Mouse (Mus musculus) stomach, embryonic 15.5 days (tissue): Measurements from ENCODE around the gene Hykk. TPM values are rescaled to one million over a fixed set of nuclear protein-coding genes. Genes with fewer than 3 reads are reported as not detected.

ENCODE experiments used
- ATAC-seq: fragments of 200-750 bp; cut with Nextera tagmentation; 2 replicates; pipeline ENCODE4 v1.8.0; 2017; ENCODE audit warnings: low read depth, moderate number of reproducible peaks, moderate TSS enrichment; ENCODE audit not compliant: insufficient read depth, low FRiP score
- H3K27ac ChIP-seq: fragments of 300-500 bp; sonication (generic); 2 replicates; pipeline ENCODE4 v1.5.1; 2015; ENCODE audit warnings: mild to moderate bottlenecking, inconsistent platforms
- H3K27me3 ChIP-seq: fragments of 300-500 bp; sonication (generic); replicated peaks from 2 replicates; pipeline ENCODE4 v1.6.1; 2015; ENCODE audit warnings: inconsistent platforms
- H3K36me3 ChIP-seq: fragments of 300-500 bp; sonication (generic); 2 replicates; pipeline ENCODE4 v1.6.1; 2015; ENCODE audit warnings: inconsistent platforms
- H3K4me1 ChIP-seq: fragments of 300-500 bp; sonication (generic); 2 replicates; pipeline ENCODE4 v1.6.1; 2015; ENCODE audit warnings: inconsistent platforms
- H3K4me2 ChIP-seq: fragments of 300-500 bp; sonication (generic); 2 replicates; pipeline ENCODE4 v1.6.1; 2015; ENCODE audit warnings: mild to moderate bottlenecking, inconsistent platforms
- H3K4me3 ChIP-seq: fragments of 300-500 bp; sonication (generic); replicated peaks from 2 replicates; pipeline ENCODE4 v1.5.1; 2015; ENCODE audit warnings: inconsistent platforms
- H3K9ac ChIP-seq: fragments of 300-500 bp; sonication (generic); 2 replicates; pipeline ENCODE4 v1.6.1; 2015; ENCODE audit warnings: inconsistent platforms
- H3K9me3 ChIP-seq: fragments of 300-500 bp; sonication (generic); 2 replicates; pipeline ENCODE4 v1.6.1; 2016; ENCODE audit warnings: inconsistent platforms
- WGBS: fragments of 180-500 bp; shearing (Covaris S2); methylation state at CpG from one replicate; pipeline ENCODE4 v1.1.7; 2015; 5-methylcytosine and 5-hydroxymethylcytosine counted together
- polyA plus RNA-seq: library from polyadenylated mRNA; unstranded; fragments of >200 nt; fragmentation: Nextera tagmentation; extraction: Ambion mirVana; gene quantifications from 2 replicates; pipeline ENCODE4 v1.2.1, GENCODE M21; 2015

The Hykk gene
- 3.7 and 3.8 TPM in 2 replicates for polyA plus RNA-seq

- H3K27me3 ChIP-seq: no peaks in the 10 kb centered on the region
- H3K9me3 ChIP-seq: no peaks in the 10 kb centered on the region
- peak within 1 kb of the TSS; percentile 64 for H3K4me3 ChIP-seq
- peak within 1 kb of the TSS; percentile 54 for H3K9ac ChIP-seq
- under 1% methylated on average over 34 of the region's 34 CpGs for WGBS
- H3K36me3 ChIP-seq: peaks cover under 1% of the 10 kb centered on the region; the same call in 1 of the 2 replicates
- peak; percentile 98 for ATAC-seq
- peak within 1 kb of the TSS; percentile 91 for H3K4me2 ChIP-seq
- H3K27ac ChIP-seq: peak within 1 kb of the TSS; percentile 62
- H3K4me1 ChIP-seq: no peaks in the 10 kb centered on the region
Observed at GRCm38 (mm10) chr9:54917010-54917677, at the start of gene Hykk. Hykk (plus strand) TSS chr9:54917283.

GRCm38 (mm10) chr9:54878759-54879158 is 38.3 kb upstream of the Hykk start:
- Histone ChIP-seq H3K4me2 (no peak overlapping the region), H3K9ac (no peak overlapping the region), H3K4me1 (no peaks in the 10 kb centered on the region), H3K4me3 (no peak overlapping the region), H3K36me3 (0 out of 2 replicates have a peak, but pooled peaks cover 7% of the 10 kb centered on the region), H3K27me3 (no peaks in the 10 kb centered on the region), H3K9me3 (no peaks in the 10 kb centered on the region), H3K27ac (no peak overlapping the region)
- 96% methylated on average over 1 of the region's 1 CpGs for WGBS
- no peak for ATAC-seq

GRCm38 (mm10) chr9:54892111-54892510 is 25.0 kb upstream of the Hykk start:
- no peaks in the 10 kb centered on the region for H3K4me1 ChIP-seq
- no peak for ATAC-seq
- peaks cover 11% of the 10 kb centered on the region for H3K36me3 ChIP-seq
- no peak overlapping the region for H3K9ac ChIP-seq
- WGBS: 79% methylated on average over 4 of the region's 4 CpGs
- H3K9me3 ChIP-seq: no peaks in the 10 kb centered on the region
- H3K4me2 ChIP-seq: no peak overlapping the region
- no peak overlapping the region for H3K4me3 ChIP-seq
- no peaks in the 10 kb centered on the region for H3K27me3 ChIP-seq
- no peak overlapping the region for H3K27ac ChIP-seq

GRCm38 (mm10) chr9:54897097-54897496 is 20.0 kb upstream of the Hykk start:
- Histone ChIP-seq H3K9ac (no peak overlapping the region), H3K27ac (no peak overlapping the region), H3K4me1 (no peaks in the 10 kb centered on the region), H3K4me3 (no peak overlapping the region), H3K9me3 (no peaks in the 10 kb centered on the region), H3K36me3 (peaks cover 24% of the 10 kb centered on the region), H3K4me2 (no peak overlapping the region), H3K27me3 (no peaks in the 10 kb centered on the region)
- WGBS: 83% methylated on average over 3 of the region's 3 CpGs
- ATAC-seq: no peak

GRCm38 (mm10) chr9:54909446-54909845 is 7.6 kb upstream of the Hykk start:
- Histone ChIP-seq H3K4me3 (no peak overlapping the region), H3K36me3 (peaks cover 16% of the 10 kb centered on the region), H3K4me2 (no peak overlapping the region), H3K9me3 (no peaks in the 10 kb centered on the region), H3K4me1 (no peaks in the 10 kb centered on the region), H3K27ac (no peak overlapping the region), H3K27me3 (no peaks in the 10 kb centered on the region), H3K9ac (no peak overlapping the region)
- no peak for ATAC-seq
- whole genome bisulfite sequencing: 73% methylated on average over 5 of the region's 5 CpGs

GRCm38 (mm10) chr9:54915576-54915975 is 1.5 kb upstream of the Hykk start:
- ATAC-seq: no peak
- Histone ChIP-seq H3K4me2 (no peak overlapping the region), H3K27ac (no peak overlapping the region), H3K9ac (no peak overlapping the region), H3K27me3 (no peaks in the 10 kb centered on the region), H3K4me3 (no peak overlapping the region), H3K36me3 (no peaks in the 10 kb centered on the region), H3K9me3 (no peaks in the 10 kb centered on the region), H3K4me1 (no peaks in the 10 kb centered on the region)
- 63% methylated on average over 7 of the region's 7 CpGs for WGBS

GRCm38 (mm10) chr9:54916401-54916800 is 682 bp upstream of the Hykk start:
- Histone ChIP-seq H3K4me1 (no peaks in the 10 kb centered on the region), H3K36me3 (no peaks in the 10 kb centered on the region), H3K4me2 (peak overlapping the region; percentile 91), H3K27ac (no peak overlapping the region), H3K9me3 (no peaks in the 10 kb centered on the region), H3K4me3 (peak overlapping the region; percentile 64; the same call in 1 of the 2 replicates), H3K27me3 (no peaks in the 10 kb centered on the region), H3K9ac (no peak overlapping the region)
- no peak for ATAC-seq
- WGBS: 72% methylated on average over 8 of the region's 8 CpGs

GRCm38 (mm10) chr9:54918191-54918590 is 1.1 kb downstream of the Hykk start:
- no peak overlapping the region for H3K4me3 ChIP-seq
- H3K36me3 ChIP-seq: peaks cover 5% of the 10 kb centered on the region; the same call in 1 of the 2 replicates
- H3K27me3 ChIP-seq: no peaks in the 10 kb centered on the region
- H3K27ac ChIP-seq: no peak overlapping the region
- H3K9ac ChIP-seq: no peak overlapping the region
- H3K4me1 ChIP-seq: no peaks in the 10 kb centered on the region
- no peak for ATAC-seq
- peak overlapping the region; percentile 91; the same call in 1 of the 2 replicates for H3K4me2 ChIP-seq
- H3K9me3 ChIP-seq: no peaks in the 10 kb centered on the region
- WGBS: 69% methylated on average over 2 of the region's 2 CpGs

GRCm38 (mm10) chr9:54918781-54919180 is 1.7 kb downstream of the Hykk start:
- peaks cover 5% of the 10 kb centered on the region; the same call in 1 of the 2 replicates for H3K36me3 ChIP-seq
- H3K4me3 ChIP-seq: no peak overlapping the region
- H3K27ac ChIP-seq: no peak overlapping the region
- no peaks in the 10 kb centered on the region for H3K9me3 ChIP-seq
- ATAC-seq: no peak
- 76% methylated on average over 5 of the region's 5 CpGs for WGBS
- H3K4me1 ChIP-seq: no peaks in the 10 kb centered on the region
- H3K27me3 ChIP-seq: no peaks in the 10 kb centered on the region
- H3K9ac ChIP-seq: no peak overlapping the region
- no peak overlapping the region for H3K4me2 ChIP-seq

- no peak overlapping the region for H3K4me3 ChIP-seq
- no peak for ATAC-seq
- H3K27ac ChIP-seq: no peak overlapping the region
- peaks cover 5% of the 10 kb centered on the region; the same call in 1 of the 2 replicates for H3K36me3 ChIP-seq
- H3K27me3 ChIP-seq: no peaks in the 10 kb centered on the region
- H3K9me3 ChIP-seq: no peaks in the 10 kb centered on the region
- no peaks in the 10 kb centered on the region for H3K4me1 ChIP-seq
- WGBS: 57% methylated on average over 4 of the region's 4 CpGs
- no peak overlapping the region for H3K4me2 ChIP-seq
- H3K9ac ChIP-seq: no peak overlapping the region
Observed at GRCm38 (mm10) chr9:54919946-54920345, 2.9 kb downstream of the Hykk start.

- Histone ChIP-seq H3K9me3 (no peaks in the 10 kb centered on the region), H3K27me3 (no peaks in the 10 kb centered on the region), H3K4me2 (no peak overlapping the region), H3K4me3 (no peak overlapping the region), H3K9ac (no peak overlapping the region), H3K27ac (no peak overlapping the region), H3K4me1 (no peaks in the 10 kb centered on the region), H3K36me3 (no peaks in the 10 kb centered on the region)
- WGBS: 78% methylated on average over 1 of the region's 1 CpGs
- no peak for ATAC-seq
Observed at GRCm38 (mm10) chr9:54930741-54931140, 13.7 kb downstream of the Hykk start.

GRCm38 (mm10) chr9:54931765-54932164 is 14.7 kb downstream of the Hykk start:
- H3K27me3 ChIP-seq: no peaks in the 10 kb centered on the region
- no peak overlapping the region for H3K4me2 ChIP-seq
- H3K4me1 ChIP-seq: no peaks in the 10 kb centered on the region
- ATAC-seq: no peak
- H3K27ac ChIP-seq: no peak overlapping the region
- no peak overlapping the region for H3K4me3 ChIP-seq
- H3K9me3 ChIP-seq: no peaks in the 10 kb centered on the region
- H3K36me3 ChIP-seq: no peaks in the 10 kb centered on the region
- WGBS: 4% methylated on average over 1 of the region's 1 CpGs
- no peak overlapping the region for H3K9ac ChIP-seq
